Mouse (Mus musculus): ENCODE data around the gene Smyd1. TPM values are rescaled to one million over a fixed set of nuclear protein-coding genes. Genes with fewer than 3 reads are reported as not detected.
A peak's percentile ranks its signal among the peaks of the same experiment; 100 is the strongest.

The Smyd1 gene
- total and polyA plus RNA-seq, 2 experiments from 2014 or later, result 0.57 to 1.5 TPM

GRCm38 (mm10) chr6:71184941-71185604 is 137.0 kb downstream of the Smyd1 start:
- no peaks in the 10 kb centered on the region for H3K27me3 ChIP-seq (ENCODE audit: insufficient read depth, low read length)
- H3K4me2 ChIP-seq (ENCODE audit: low read depth), result no peak overlapping the region
- WGBS, result 87% methylated on average over 7 of the region's 7 CpGs
- H3K9me3 ChIP-seq (ENCODE audit: low read length), result no peaks in the 10 kb centered on the region
- no peaks in the 10 kb centered on the region for H3K4me1 ChIP-seq (ENCODE audit: insufficient read depth)
- no peak overlapping the region for H3K9ac ChIP-seq
- TF ChIP-seq CTCF (IDR thresholded peaks at IDR 0.05; ENCODE audit: low read depth), result no peak
- H3K4me3 ChIP-seq (ENCODE audit: low read depth, low read length), result no peak overlapping the region
- no peak overlapping the region for H3K27ac ChIP-seq (ENCODE audit: low read depth, low read length)
- H3K36me3 ChIP-seq (ENCODE audit: insufficient read depth), result no peaks in the 10 kb centered on the region
- ATAC-seq, result no peak
- DNase-seq, result no peak

GRCm38 (mm10) chr6:71180596-71180995 is 141.4 kb downstream of the Smyd1 start:
- WGBS, result 88% methylated on average over 1 of the region's 1 CpGs
- DNase-seq (no peak), ATAC-seq (no peak)
- no peaks in the 10 kb centered on the region for H3K4me1 ChIP-seq (ENCODE audit: insufficient read depth)
- no peak overlapping the region for H3K4me3 ChIP-seq (ENCODE audit: low read depth, low read length)
- H3K9me3 ChIP-seq (ENCODE audit: low read length), result no peaks in the 10 kb centered on the region
- H3K36me3 ChIP-seq (ENCODE audit: insufficient read depth), result no peaks in the 10 kb centered on the region
- H3K4me2 ChIP-seq (ENCODE audit: low read depth), result no peak overlapping the region
- no peak for TF ChIP-seq CTCF (IDR thresholded peaks at IDR 0.05; ENCODE audit: low read depth)
- H3K9ac ChIP-seq, result no peak overlapping the region
- H3K27ac ChIP-seq (ENCODE audit: low read depth, low read length), result no peak overlapping the region
- no peaks in the 10 kb centered on the region for H3K27me3 ChIP-seq (ENCODE audit: insufficient read depth, low read length)

- DNase-seq, result no peak
- Histone ChIP-seq H3K27me3 (ENCODE audit: insufficient read depth, low read length) (no peaks in the 10 kb centered on the region), H3K36me3 (ENCODE audit: insufficient read depth) (no peaks in the 10 kb centered on the region), H3K9ac (no peak overlapping the region), H3K27ac (ENCODE audit: low read depth, low read length) (no peak overlapping the region), H3K4me3 (ENCODE audit: low read depth, low read length) (no peak overlapping the region), H3K4me2 (ENCODE audit: low read depth) (no peak overlapping the region), H3K9me3 (ENCODE audit: low read length) (no peaks in the 10 kb centered on the region), H3K4me1 (ENCODE audit: insufficient read depth) (no peaks in the 10 kb centered on the region)
- WGBS, result 92% methylated on average over 10 of the region's 10 CpGs
- no peak for ATAC-seq
- no peak for TF ChIP-seq CTCF (IDR thresholded peaks at IDR 0.05; ENCODE audit: low read depth)
These were observed 149.0 kb downstream of the Smyd1 start for GRCm38 (mm10) chr6:71172812-71173580.

GRCm38 (mm10) chr6:71166551-71167169 is 155.4 kb downstream of the Smyd1 start:
- WGBS, result 46% methylated on average over 6 of the region's 6 CpGs
- TF ChIP-seq CTCF (IDR thresholded peaks at IDR 0.05; ENCODE audit: low read depth), result peak; percentile 79
- H3K9ac ChIP-seq, result no peak overlapping the region
- no peak overlapping the region for H3K4me2 ChIP-seq (ENCODE audit: low read depth)
- DNase-seq (peak; percentile 67), ATAC-seq (peak; percentile 43; the same call in 1 of the 2 replicates)
- no peaks in the 10 kb centered on the region for H3K36me3 ChIP-seq (ENCODE audit: insufficient read depth)
- H3K4me3 ChIP-seq (ENCODE audit: low read depth, low read length), result no peak overlapping the region
- H3K4me1 ChIP-seq (ENCODE audit: insufficient read depth), result no peaks in the 10 kb centered on the region
- no peak overlapping the region for H3K27ac ChIP-seq (ENCODE audit: low read depth, low read length)
- no peaks in the 10 kb centered on the region for H3K27me3 ChIP-seq (ENCODE audit: insufficient read depth, low read length)
- H3K9me3 ChIP-seq (ENCODE audit: low read length), result no peaks in the 10 kb centered on the region

- no peaks in the 10 kb centered on the region for H3K36me3 ChIP-seq (ENCODE audit: insufficient read depth)
- no peaks in the 10 kb centered on the region for H3K27me3 ChIP-seq (ENCODE audit: insufficient read depth, low read length)
- peak; percentile 20; the same call in 1 of the 2 replicates for ATAC-seq
- no peak overlapping the region for H3K27ac ChIP-seq (ENCODE audit: low read depth, low read length)
- no peak for DNase-seq
- H3K9ac ChIP-seq, result no peak overlapping the region
- TF ChIP-seq CTCF (IDR thresholded peaks at IDR 0.05; ENCODE audit: low read depth), result no peak
- no peak overlapping the region for H3K4me2 ChIP-seq (ENCODE audit: low read depth)
- WGBS, result 21% methylated on average over 6 of the region's 6 CpGs
- H3K9me3 ChIP-seq (ENCODE audit: low read length), result no peaks in the 10 kb centered on the region
- no peaks in the 10 kb centered on the region for H3K4me1 ChIP-seq (ENCODE audit: insufficient read depth)
- no peak overlapping the region for H3K4me3 ChIP-seq (ENCODE audit: low read depth, low read length)
These were observed 157.6 kb downstream of the Smyd1 start for GRCm38 (mm10) chr6:71164394-71164793.

Small RNA genes lying within 50 kb of the gene (microRNA-seq; reads per million reads assigned to microRNA genes)
- gene Mir8112, result 22.0 to 38.9 reads per million in 2 experiments

Other genes starting within 250 kb of the Smyd1 start
- 4.0 and 5.2 TPM in 2 replicates for gene Thnsl2, start 177.8 kb downstream of the Smyd1 start, total RNA-seq (2014; rRNA removed)
- 4.6 and 6.1 TPM in 2 replicates for gene Thnsl2, start 177.8 kb downstream of the Smyd1 start, polyA plus RNA-seq (2015; fragmentation: Nextera tagmentation; extraction: Ambion mirVana)
- not detected in 2 replicates for gene Fabp1, start 122.4 kb downstream of the Smyd1 start, total RNA-seq (2014; rRNA removed)
- gene Fabp1, start 122.4 kb downstream of the Smyd1 start, polyA plus RNA-seq (2015; fragmentation: Nextera tagmentation; extraction: Ambion mirVana), result not detected in 2 replicates
- 13.6 and 20.9 TPM in 2 replicates for gene Krcc1, start 50.6 kb downstream of the Smyd1 start, total RNA-seq (2014; rRNA removed)
- gene Krcc1, start 50.6 kb downstream of the Smyd1 start, polyA plus RNA-seq (2015; fragmentation: Nextera tagmentation; extraction: Ambion mirVana), result 14.0 and 14.6 TPM in 2 replicates
- gene Cd8b1, start 555 bp upstream of the Smyd1 start, total RNA-seq (2014; rRNA removed), result not detected in 2 replicates
- not detected in 2 replicates for gene Cd8b1, start 555 bp upstream of the Smyd1 start, polyA plus RNA-seq (2015; fragmentation: Nextera tagmentation; extraction: Ambion mirVana)
- not detected in 2 replicates for gene Cd8a, start 51.2 kb upstream of the Smyd1 start, total RNA-seq (2014; rRNA removed)
- gene Cd8a, start 51.2 kb upstream of the Smyd1 start, polyA plus RNA-seq (2015; fragmentation: Nextera tagmentation; extraction: Ambion mirVana), result not detected in 2 replicates
- 45.6 and 55.6 TPM in 2 replicates for gene Rmnd5a, start 118.4 kb upstream of the Smyd1 start, total RNA-seq (2014; rRNA removed)
- 5.3 and 6.4 TPM in 2 replicates for gene Rmnd5a, start 118.4 kb upstream of the Smyd1 start, polyA plus RNA-seq (2015; fragmentation: Nextera tagmentation; extraction: Ambion mirVana)
- 34.5 and 41.0 TPM in 2 replicates for gene Rnf103, start 171.7 kb upstream of the Smyd1 start, total RNA-seq (2014; rRNA removed)
- 15.6 and 21.3 TPM in 2 replicates for gene Rnf103, start 171.7 kb upstream of the Smyd1 start, polyA plus RNA-seq (2015; fragmentation: Nextera tagmentation; extraction: Ambion mirVana)
- 83.0 and 90.3 TPM in 2 replicates for gene Chmp3, start 221.6 kb upstream of the Smyd1 start, total RNA-seq (2014; rRNA removed)
- gene Chmp3, start 221.6 kb upstream of the Smyd1 start, polyA plus RNA-seq (2015; fragmentation: Nextera tagmentation; extraction: Ambion mirVana), result 60.1 and 63.8 TPM in 2 replicates

Measured in forebrain, postnatal 0 days (tissue).